Mouse (Mus musculus) spleen, embryonic (tissue): ENCODE results near the gene Gm8439.
"Not testable (repeated sequence)": the region's sequence is repeated elsewhere in the genome, so short reads cannot be mapped to it uniquely, and the experiment has no call there.

Source experiments
- CTCF ChIA-PET: fragments of 350-600 bp; sonication (Branson Sonifier 250); formaldehyde crosslinking; loops from one replicate; lab custom pipeline; 2022; lab: Charles Lee

Gm8439 gene

GRCm38 (mm10) chr4:120588445-120588844 lies at the start of gene Gm8439:
TSS of gene Gm8439 (plus strand) at chr4:120588745.
- CTCF ChIA-PET = interaction anchor here (0.6 kb wide), 1 partner anchor 227 kb away, joined by 8 read pairs; no protein-coding TSS in a partner anchor

GRCm38 (mm10) chr4:120544896-120545295 lies 43.6 kb upstream of the Gm8439 start:
- CTCF ChIA-PET = no interaction called here

- CTCF ChIA-PET = interaction anchor here (0.7 kb wide), 1 partner anchor 13 kb away, joined by 7 read pairs; no protein-coding TSS in a partner anchor
Measured at GRCm38 (mm10) chr4:120556592-120556991, 32.0 kb upstream of the Gm8439 start.

- CTCF ChIA-PET = no interaction called here
Measured at GRCm38 (mm10) chr4:120565726-120566125, 22.8 kb upstream of the Gm8439 start.

GRCm38 (mm10) chr4:120568005-120568404 lies 20.5 kb upstream of the Gm8439 start:
- CTCF ChIA-PET = no interaction called here

GRCm38 (mm10) chr4:120569025-120569424 lies 19.5 kb upstream of the Gm8439 start:
- CTCF ChIA-PET = interaction anchor here (0.5 kb wide), 1 partner anchor 12 kb away, joined by 7 read pairs; no protein-coding TSS in a partner anchor

- CTCF ChIA-PET = interaction anchor here (0.5 kb wide), 1 partner anchor 13 kb away, joined by 7 read pairs; no protein-coding TSS in a partner anchor
Measured at GRCm38 (mm10) chr4:120569486-120570437, 18.8 kb upstream of the Gm8439 start, which contains the start of gene Ctps. TSS of gene Ctps (minus strand) at chr4:120570276.

- CTCF ChIA-PET = interaction anchor here (0.7 kb wide), 1 partner anchor 627 kb away, joined by 3 read pairs; no protein-coding TSS in a partner anchor
Measured at GRCm38 (mm10) chr4:120570438-120571069, 18.0 kb upstream of the Gm8439 start.

- CTCF ChIA-PET = interaction anchor here (0.7 kb wide), 1 partner anchor 626 kb away, joined by 3 read pairs; no protein-coding TSS in a partner anchor
Measured at GRCm38 (mm10) chr4:120571070-120571464, 17.5 kb upstream of the Gm8439 start.

GRCm38 (mm10) chr4:120571691-120572090 lies 16.9 kb upstream of the Gm8439 start:
- CTCF ChIA-PET = no interaction called here

GRCm38 (mm10) chr4:120580894-120581293 lies 7.7 kb upstream of the Gm8439 start:
- CTCF ChIA-PET = no interaction called here

GRCm38 (mm10) chr4:120581711-120582110 lies 6.8 kb upstream of the Gm8439 start:
- CTCF ChIA-PET = no interaction called here

- CTCF ChIA-PET = no interaction called here
Measured at GRCm38 (mm10) chr4:120586986-120587385, 1.6 kb upstream of the Gm8439 start.

GRCm38 (mm10) chr4:120589070-120589469 lies 525 bp downstream of the Gm8439 start:
- CTCF ChIA-PET = no interaction called here

- CTCF ChIA-PET = interaction anchor here (0.6 to 1.1 kb wide), 4 partner anchors 9 to 298 kb away, joined by 3 to 5 read pairs (median 4); no protein-coding TSS in a partner anchor
Measured at GRCm38 (mm10) chr4:120589815-120590422, 1.4 kb downstream of the Gm8439 start.

- CTCF ChIA-PET = interaction anchor here (0.6 to 1.1 kb wide), 5 partner anchors 8 to 183 kb away, joined by 3 to 5 read pairs (median 3); no protein-coding TSS in a partner anchor
Measured at GRCm38 (mm10) chr4:120590973-120591372, 2.4 kb downstream of the Gm8439 start.

- CTCF ChIA-PET = not testable (repeated sequence)
Measured at GRCm38 (mm10) chr4:120596210-120596609, 7.7 kb downstream of the Gm8439 start.

GRCm38 (mm10) chr4:120598922-120599321 lies 10.4 kb downstream of the Gm8439 start:
- CTCF ChIA-PET = interaction anchor here (0.7 to 1.6 kb wide), 2 partner anchors 8 to 73 kb away, joined by 4 to 5 read pairs; no protein-coding TSS in a partner anchor

- CTCF ChIA-PET = no interaction called here
Measured at GRCm38 (mm10) chr4:120601774-120602173, 13.2 kb downstream of the Gm8439 start.

GRCm38 (mm10) chr4:120602669-120603068 lies 14.1 kb downstream of the Gm8439 start:
- CTCF ChIA-PET = interaction anchor here (0.6 kb wide), 1 partner anchor 22 kb away, joined by 4 read pairs; no protein-coding TSS in a partner anchor

- CTCF ChIA-PET = no interaction called here
Measured at GRCm38 (mm10) chr4:120606941-120607340, 18.4 kb downstream of the Gm8439 start.
